Mouse (Mus musculus) telencephalon, adult 2 months (tissue): ENCODE data around the gene 4933412E24Rik.

Experiments
- DNase-seq: peaks from one replicate; pipeline ENCODE4 v3.0.0-alpha.2; 2011; ENCODE audit warnings: low read depth, low spot score

4933412E24Rik gene

GRCm38 (mm10) chr15:60016513-60016912, at the start of gene 4933412E24Rik:
Gene 4933412E24Rik (minus strand): TSS chr15:60016613.
- no peak for DNase-seq

GRCm38 (mm10) chr15:60030728-60031127, 14.3 kb upstream of the 4933412E24Rik start:
- no peak for DNase-seq

GRCm38 (mm10) chr15:60021256-60021655, 4.8 kb upstream of the 4933412E24Rik start:
- no peak for DNase-seq

GRCm38 (mm10) chr15:60010199-60010598, 6.2 kb downstream of the 4933412E24Rik start:
- DNase-seq: peak; percentile 32

- no peak for DNase-seq
Measured at GRCm38 (mm10) chr15:60009610-60010009, 6.8 kb downstream of the 4933412E24Rik start.

- no peak for DNase-seq
Measured at GRCm38 (mm10) chr15:59983777-59984176, 32.6 kb downstream of the 4933412E24Rik start.

- DNase-seq: no peak
Measured at GRCm38 (mm10) chr15:59975310-59975709, 41.1 kb downstream of the 4933412E24Rik start.

GRCm38 (mm10) chr15:59974584-59974983, 41.8 kb downstream of the 4933412E24Rik start:
- no peak for DNase-seq

- no peak for DNase-seq
Measured at GRCm38 (mm10) chr15:59973651-59974519, 42.5 kb downstream of the 4933412E24Rik start.
